Mouse (Mus musculus) embryonic facial prominence, embryonic 15.5 days (tissue): ENCODE data around the gene Tmem251. TPM values are rescaled to one million over a fixed set of nuclear protein-coding genes. Genes with fewer than 3 reads are reported as not detected.

Experiments used
- ATAC-seq: fragments of 200-750 bp; cut with Nextera tagmentation; 2 replicates; pipeline ENCODE4 v1.8.0; 2017; ENCODE audit warnings: low read depth, moderate TSS enrichment; ENCODE audit not compliant: insufficient number of reproducible peaks, low FRiP score, low TSS enrichment
- H3K27ac ChIP-seq: fragments of 300-500 bp; sonication (generic); replicated peaks from 2 replicates; pipeline ENCODE4 v1.5.1; 2015; ENCODE audit warnings: mild to moderate bottlenecking, inconsistent platforms
- H3K27me3 ChIP-seq: fragments of 300-500 bp; sonication (generic); 2 replicates; pipeline ENCODE4 v1.6.1; 2015; ENCODE audit warnings: inconsistent platforms
- H3K36me3 ChIP-seq: fragments of 300-500 bp; sonication (generic); 2 replicates; pipeline ENCODE4 v1.6.1; 2015; ENCODE audit warnings: mild to moderate bottlenecking, inconsistent platforms
- H3K4me1 ChIP-seq: fragments of 300-500 bp; sonication (generic); 2 replicates; pipeline ENCODE4 v1.6.1; 2015; ENCODE audit warnings: inconsistent platforms
- H3K4me2 ChIP-seq: fragments of 300-500 bp; sonication (generic); replicated peaks from 2 replicates; pipeline ENCODE4 v1.6.1; 2015; ENCODE audit warnings: mild to moderate bottlenecking, inconsistent platforms
- H3K4me3 ChIP-seq: fragments of 300-500 bp; sonication (generic); replicated peaks from 2 replicates; pipeline ENCODE4 v1.5.1; 2015; ENCODE audit warnings: mild to moderate bottlenecking, inconsistent platforms
- H3K9ac ChIP-seq: fragments of 300-500 bp; sonication (generic); 2 replicates; pipeline ENCODE4 v1.6.1; 2015; ENCODE audit warnings: inconsistent platforms
- H3K9me3 ChIP-seq: fragments of 300-500 bp; sonication (generic); replicated peaks from 2 replicates; pipeline ENCODE4 v1.6.1; 2016; ENCODE audit warnings: inconsistent platforms
- WGBS: fragments of 180-500 bp; shearing (Covaris S2); methylation state at CpG from one replicate; pipeline ENCODE4 v1.1.7; 2015; 5-methylcytosine and 5-hydroxymethylcytosine counted together
- polyA plus RNA-seq: library from polyadenylated mRNA; unstranded; fragments of >200 nt; fragmentation: Nextera tagmentation; extraction: Ambion mirVana; gene quantifications from 2 replicates; pipeline ENCODE4 v1.2.1, GENCODE M21; 2015

The Tmem251 gene
- polyA plus RNA-seq, 1 experiment from 2014 or later = 8.7 TPM

GRCm38 (mm10) chr12:102714116-102714515, 29.4 kb upstream of the Tmem251 start:
- Histone ChIP-seq H3K27ac (no peak overlapping the region), H3K9ac (no peak overlapping the region), H3K4me3 (no peak overlapping the region), H3K4me2 (no peak overlapping the region), H3K36me3 (no peaks in the 10 kb centered on the region), H3K9me3 (no peaks in the 10 kb centered on the region), H3K27me3 (no peaks in the 10 kb centered on the region), H3K4me1 (0 out of 2 replicates have a peak, but pooled peaks cover 2% of the 10 kb centered on the region)
- no peak for ATAC-seq
- 69% methylated on average over 2 of the region's 2 CpGs for WGBS

- ATAC-seq = no peak
- H3K27ac ChIP-seq = no peak overlapping the region
- no peaks in the 10 kb centered on the region for H3K9me3 ChIP-seq
- 0 out of 2 replicates have a peak, but pooled peaks cover 2% of the 10 kb centered on the region for H3K4me1 ChIP-seq
- 81% methylated on average over 10 of the region's 10 CpGs for WGBS
- H3K27me3 ChIP-seq = no peaks in the 10 kb centered on the region
- H3K9ac ChIP-seq = no peak overlapping the region
- no peaks in the 10 kb centered on the region for H3K36me3 ChIP-seq
- H3K4me3 ChIP-seq = no peak overlapping the region
- no peak overlapping the region for H3K4me2 ChIP-seq
Measured at GRCm38 (mm10) chr12:102714654-102715395, 28.7 kb upstream of the Tmem251 start.

- no peaks in the 10 kb centered on the region for H3K9me3 ChIP-seq
- no peak overlapping the region for H3K27ac ChIP-seq
- peak overlapping the region; percentile 28; the same call in 1 of the 2 replicates for H3K4me2 ChIP-seq
- ATAC-seq = no peak; the same call in 1 of the 2 replicates
- H3K4me1 ChIP-seq = peaks cover 5% of the 10 kb centered on the region; the same call in 1 of the 2 replicates
- H3K4me3 ChIP-seq = 0 out of 2 replicates have a peak overlapping the region, but pooled peaks have one; percentile 2
- H3K27me3 ChIP-seq = no peaks in the 10 kb centered on the region
- H3K9ac ChIP-seq = no peak overlapping the region
- WGBS = 17% methylated on average over 13 of the region's 13 CpGs
- H3K36me3 ChIP-seq = no peaks in the 10 kb centered on the region
Measured at GRCm38 (mm10) chr12:102719552-102720315, 23.8 kb upstream of the Tmem251 start.

DNA sequence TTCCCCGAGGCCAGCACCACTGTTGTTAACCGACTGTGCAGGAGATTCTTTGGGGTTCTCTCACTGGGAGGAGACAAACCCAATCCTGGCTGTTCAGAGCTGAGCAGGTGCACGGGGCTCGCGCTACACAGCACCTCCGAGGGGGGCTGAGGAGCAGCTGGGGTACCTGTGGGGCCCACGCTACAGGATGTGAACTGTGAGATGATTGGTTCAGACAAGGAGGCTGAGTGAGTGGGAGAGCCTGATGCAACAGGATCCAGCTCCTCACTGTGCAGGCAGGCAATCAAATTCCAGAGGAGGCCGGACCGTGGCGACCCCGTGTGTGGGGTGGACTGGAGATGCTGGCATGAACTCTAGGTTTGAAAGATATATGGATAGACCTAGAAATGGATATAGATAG, 21.1 kb upstream of the Tmem251 start:
- ATAC-seq = no peak

DNA sequence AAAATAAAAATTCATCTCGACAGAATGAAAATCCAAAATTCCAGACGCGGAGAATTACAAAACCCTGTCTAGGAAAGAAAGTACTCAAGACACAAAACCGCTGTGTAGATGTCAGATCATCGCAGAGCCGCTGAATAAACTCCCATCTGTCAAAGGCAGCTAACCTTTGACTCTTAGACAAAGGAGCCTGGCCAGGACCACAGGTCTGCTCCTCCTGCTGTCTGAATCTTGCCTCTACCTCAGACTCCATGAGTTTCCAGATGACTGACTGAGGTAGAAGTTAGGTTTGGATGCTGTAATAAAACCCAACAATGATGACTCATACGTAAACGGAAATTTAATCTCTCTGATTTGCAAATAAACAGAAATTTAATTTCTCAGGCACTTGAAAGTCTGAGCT, 20.6 kb upstream of the Tmem251 start:
- no peaks in the 10 kb centered on the region for H3K27me3 ChIP-seq
- H3K9me3 ChIP-seq = no peaks in the 10 kb centered on the region
- no peaks in the 10 kb centered on the region for H3K36me3 ChIP-seq
- no peak overlapping the region for H3K4me3 ChIP-seq
- H3K27ac ChIP-seq = no peak overlapping the region
- H3K9ac ChIP-seq = no peak overlapping the region
- no peak for ATAC-seq
- H3K4me2 ChIP-seq = no peak overlapping the region
- peaks cover 9% of the 10 kb centered on the region; the same call in 1 of the 2 replicates for H3K4me1 ChIP-seq
- 72% methylated on average over 8 of the region's 8 CpGs for WGBS

More for the DNA sequence above, 21.1 kb upstream of the Tmem251 start:
- Histone ChIP-seq H3K4me2 (no peak overlapping the region), H3K4me1 (peaks cover 9% of the 10 kb centered on the region; the same call in 1 of the 2 replicates), H3K27ac (no peak overlapping the region), H3K27me3 (no peaks in the 10 kb centered on the region), H3K9me3 (no peaks in the 10 kb centered on the region), H3K4me3 (no peak overlapping the region), H3K9ac (no peak overlapping the region), H3K36me3 (no peaks in the 10 kb centered on the region)
- WGBS = 43% methylated on average over 11 of the region's 11 CpGs

DNA sequence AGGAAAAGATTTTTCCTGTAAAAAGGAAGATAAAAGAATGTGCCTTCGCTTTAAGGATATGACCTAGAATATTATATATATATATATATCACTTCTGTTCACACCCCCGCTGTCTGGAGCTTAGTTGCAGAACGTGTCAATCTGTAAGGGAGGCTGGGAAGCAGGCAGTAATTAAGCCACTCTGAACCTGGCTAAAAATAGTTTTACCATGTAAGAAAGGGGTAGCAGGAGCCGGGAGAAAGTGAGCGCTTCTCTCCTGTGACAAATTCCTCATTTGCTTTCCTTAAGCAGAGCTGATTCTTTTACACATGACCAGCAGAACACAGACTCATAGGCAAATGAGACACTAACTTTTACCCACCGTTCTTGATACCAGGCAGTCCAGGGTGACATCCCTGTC, 19.7 kb upstream of the Tmem251 start:
- Histone ChIP-seq H3K27ac (no peak overlapping the region), H3K4me1 (peaks cover 9% of the 10 kb centered on the region; the same call in 1 of the 2 replicates), H3K9me3 (no peaks in the 10 kb centered on the region), H3K9ac (no peak overlapping the region), H3K4me3 (no peak overlapping the region), H3K4me2 (no peak overlapping the region), H3K36me3 (no peaks in the 10 kb centered on the region), H3K27me3 (no peaks in the 10 kb centered on the region)
- 58% methylated on average over 6 of the region's 6 CpGs for WGBS
- ATAC-seq = no peak

- no peak overlapping the region for H3K4me2 ChIP-seq
- no peaks in the 10 kb centered on the region for H3K27me3 ChIP-seq
- H3K4me1 ChIP-seq = peaks cover 14% of the 10 kb centered on the region
- H3K9ac ChIP-seq = no peak overlapping the region
- no peak overlapping the region for H3K27ac ChIP-seq
- no peak for ATAC-seq
- no peaks in the 10 kb centered on the region for H3K36me3 ChIP-seq
- H3K4me3 ChIP-seq = no peak overlapping the region
- no peaks in the 10 kb centered on the region for H3K9me3 ChIP-seq
- 88% methylated on average over 6 of the region's 6 CpGs for WGBS
Measured at GRCm38 (mm10) chr12:102725146-102725545, 18.4 kb upstream of the Tmem251 start.

GRCm38 (mm10) chr12:102725761-102726175, 17.8 kb upstream of the Tmem251 start:
- no peak for ATAC-seq
- no peak overlapping the region for H3K27ac ChIP-seq

DNA sequence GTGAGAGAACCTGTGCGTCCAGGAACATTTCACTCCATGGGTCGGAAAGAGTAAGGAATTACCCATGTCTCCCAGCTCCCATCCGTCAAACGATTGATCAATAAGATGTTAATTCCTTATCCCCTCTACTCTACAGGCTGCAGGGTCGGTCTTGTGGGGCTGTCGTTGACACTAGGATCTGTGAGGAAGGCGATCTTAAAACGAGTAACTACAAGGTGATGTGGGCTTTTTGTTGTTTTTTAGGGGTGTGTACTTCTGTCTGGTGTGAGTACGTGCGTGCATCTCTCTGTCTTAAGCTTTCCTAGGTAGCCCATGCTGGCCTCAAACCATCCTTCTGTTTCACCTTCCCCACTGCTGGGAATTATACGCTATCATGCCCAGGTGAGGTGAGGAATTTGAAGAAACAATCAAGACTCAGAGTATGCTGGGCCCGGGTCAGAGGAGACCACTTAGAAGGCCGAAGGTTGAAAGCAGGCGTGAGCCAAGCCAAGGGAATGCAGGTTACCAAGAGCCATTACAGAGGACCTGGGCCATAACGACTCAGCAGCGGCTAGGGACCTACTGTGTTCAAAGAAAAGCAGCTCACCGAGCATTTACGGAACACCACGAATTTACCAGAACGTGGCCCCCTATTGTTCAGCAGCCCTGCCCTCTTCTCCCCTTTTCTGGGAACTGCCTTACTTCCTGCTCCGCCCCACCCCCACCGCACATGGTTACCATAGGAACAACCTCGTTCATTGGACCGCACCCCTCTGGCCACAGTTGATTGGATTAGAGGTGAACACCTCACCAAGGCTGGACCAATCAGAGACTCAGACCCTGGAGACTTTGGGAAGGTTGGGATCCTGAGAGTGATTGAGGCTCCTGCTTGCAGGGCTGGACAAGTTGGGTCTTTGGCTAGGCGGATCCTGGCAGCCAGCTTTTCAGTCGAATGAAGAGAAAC, 13.4 kb upstream of the Tmem251 start:
- H3K36me3 ChIP-seq = no peaks in the 10 kb centered on the region
- 34% methylated on average over 26 of the region's 26 CpGs for WGBS
- peak overlapping the region; percentile 88 for H3K27ac ChIP-seq
- H3K4me2 ChIP-seq = peak overlapping the region; percentile 42
- no peaks in the 10 kb centered on the region for H3K27me3 ChIP-seq
- peak; percentile 90 for ATAC-seq
- peak overlapping the region; percentile 22 for H3K4me3 ChIP-seq
- H3K9ac ChIP-seq = no peak overlapping the region
- H3K4me1 ChIP-seq = peaks cover 21% of the 10 kb centered on the region
- H3K9me3 ChIP-seq = no peaks in the 10 kb centered on the region

More at GRCm38 (mm10) chr12:102725761-102726175, 17.8 kb upstream of the Tmem251 start:
- Histone ChIP-seq H3K27me3 (no peaks in the 10 kb centered on the region), H3K4me3 (no peak overlapping the region), H3K36me3 (no peaks in the 10 kb centered on the region), H3K4me2 (no peak overlapping the region), H3K4me1 (peaks cover 20% of the 10 kb centered on the region), H3K9ac (no peak overlapping the region), H3K9me3 (no peaks in the 10 kb centered on the region)
- WGBS = 46% methylated on average over 7 of the region's 7 CpGs

DNA sequence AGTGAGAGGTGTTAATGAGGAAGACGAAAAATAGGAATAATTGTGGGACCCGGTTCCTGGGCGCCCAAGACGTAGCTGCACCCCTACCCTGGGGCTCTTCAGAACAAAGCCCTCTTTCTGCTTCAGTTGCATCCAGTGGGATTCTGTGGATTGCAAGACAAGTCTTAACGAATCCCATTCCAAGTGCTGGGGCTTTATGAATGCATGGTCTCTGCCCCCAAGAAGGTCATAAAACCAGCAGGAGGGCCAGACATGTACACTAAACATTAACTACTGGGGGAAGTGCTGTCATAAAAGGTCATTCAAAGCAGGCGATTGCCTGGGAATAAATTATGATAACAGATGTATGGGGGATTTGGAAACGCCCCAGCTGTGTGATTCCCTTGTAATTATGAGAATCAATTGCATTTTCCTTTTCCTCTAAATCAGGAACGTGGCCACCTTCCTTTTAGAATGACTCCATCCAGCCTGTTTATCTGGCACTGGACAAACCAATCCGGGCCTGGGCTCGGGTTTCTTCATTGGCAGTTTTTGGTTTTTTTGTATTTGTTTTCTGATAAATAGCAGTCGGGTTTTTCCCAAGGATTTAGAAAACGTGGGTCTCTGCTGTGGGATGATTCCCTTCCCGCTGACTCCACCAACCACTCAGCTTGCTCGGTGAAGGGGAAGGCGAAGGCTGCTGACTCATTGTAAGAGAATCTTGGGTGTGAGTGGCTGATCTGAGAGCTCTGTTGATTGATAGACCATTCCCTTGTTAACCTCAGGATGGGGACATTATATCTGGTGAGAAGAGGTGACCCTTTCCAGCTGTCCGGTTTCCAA, 12.6 kb upstream of the Tmem251 start:
- Histone ChIP-seq H3K36me3 (no peaks in the 10 kb centered on the region), H3K4me2 (peak overlapping the region; percentile 42), H3K4me1 (peaks cover 16% of the 10 kb centered on the region), H3K4me3 (peak overlapping the region; percentile 22), H3K9ac (no peak overlapping the region), H3K27me3 (no peaks in the 10 kb centered on the region), H3K27ac (peak overlapping the region; percentile 88), H3K9me3 (no peaks in the 10 kb centered on the region)
- 28% methylated on average over 16 of the region's 16 CpGs for WGBS
- no peak for ATAC-seq
